Mouse (Mus musculus) macrophage (primary cell): ENCODE results near the gene 9330182O14Rik. TPM values are rescaled to one million over a fixed set of nuclear protein-coding genes. Genes with fewer than 3 reads are reported as not detected.

Experiments
- H3K27ac ChIP-seq: fragments of 350-480 bp; formaldehyde crosslinking; 2 replicates; pipeline ENCODE4 v1.9.0; 2021
- H3K36me3 ChIP-seq: fragments of 350-480 bp; formaldehyde crosslinking; 2 replicates; pipeline ENCODE4 v1.9.0; 2021; ENCODE audit errors: inconsistent target
- H3K4me3 ChIP-seq: fragments of 350-480 bp; formaldehyde crosslinking; 2 replicates; pipeline ENCODE4 v1.9.0; 2021; ENCODE audit errors: inconsistent target
- H3K79me2 ChIP-seq: fragments of 350-480 bp; formaldehyde crosslinking; 2 replicates; pipeline ENCODE4 v1.9.0; 2021; ENCODE audit errors: inconsistent target
- WGBS: methylation state at CpG from one replicate; pipeline ENCODE4 v1.1.7; 2026; ENCODE audit warnings: inconsistent platforms; ENCODE audit not compliant: missing documents; 5-methylcytosine and 5-hydroxymethylcytosine counted together
- polyA plus RNA-seq: library from polyadenylated mRNA; stranded (reverse); fragments of 250-400 nt; gene quantifications from 3 replicates; pipeline ENCODE4 v1.2.4, GENCODE M21; 2018; ENCODE audit warnings: inconsistent platforms
- total RNA-seq, 78 experiments: library from RNA; depleted of rRNA; stranded (reverse); fragments of 250-400 nt; gene quantifications; 1 replicate in 9 of 78; 2 replicates in 24 of 78; 3 replicates in 43 of 78; 4 replicates in 2 of 78; pipeline ENCODE4 v1.2.4; 2018; ENCODE audit warnings: inconsistent platforms in 56 of 78

9330182O14Rik gene
- under 1 TPM in 1 of 26 experiments, not detected in 25; 0.65 TPM for total RNA-seq (2018; cell fraction: chromatin; rRNA removed)
- total RNA-seq (2018; cell fraction: cytosol; rRNA removed), result under 1 TPM in 5 of 26 experiments, not detected in 21; 0.03 to 0.28 (median 0.15) TPM
- under 1 TPM in 2 of 26 experiments, not detected in 24; 0.22 to 0.27 TPM for total RNA-seq (2018; cell fraction: nucleus; rRNA removed)
- 0.09 TPM in 1 of 3 replicates, not detected in the others for polyA plus RNA-seq

- H3K36me3 ChIP-seq, result no peaks in the 10 kb centered on the region
- no peak within 1 kb of the TSS for H3K27ac ChIP-seq
- 24% methylated on average over 10 of the region's 10 CpGs for WGBS
- no peaks in the 10 kb centered on the region for H3K79me2 ChIP-seq
- no peak within 1 kb of the TSS for H3K4me3 ChIP-seq
Measured at GRCm38 (mm10) chr15:40134152-40134792, at the start of gene 9330182O14Rik. TSS of gene 9330182O14Rik (plus strand) at chr15:40134365.

DNA sequence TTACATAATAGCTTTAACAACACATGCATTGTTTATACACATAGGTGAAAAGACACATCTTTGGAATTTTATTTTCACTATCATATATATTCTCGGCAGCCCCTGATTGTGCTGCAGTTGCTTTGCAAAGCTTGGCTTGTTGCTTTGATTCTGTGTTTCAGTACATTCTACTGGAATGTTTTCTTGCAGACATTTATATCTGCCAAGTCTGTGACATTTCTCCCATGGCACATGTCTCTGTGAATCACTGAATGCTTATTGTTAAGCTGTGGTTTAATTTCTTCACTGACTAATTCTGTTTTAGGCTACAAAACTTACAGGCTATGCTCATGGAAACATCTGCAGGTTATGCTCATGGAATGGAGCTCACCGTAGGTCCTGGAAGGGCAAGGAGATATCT, 30.9 kb upstream of the 9330182O14Rik start:
- no peak overlapping the region for H3K27ac ChIP-seq
- no peaks in the 10 kb centered on the region for H3K36me3 ChIP-seq
- no peak overlapping the region for H3K4me3 ChIP-seq
- 95% methylated on average over 2 of the region's 2 CpGs for WGBS
- no peaks in the 10 kb centered on the region for H3K79me2 ChIP-seq

DNA sequence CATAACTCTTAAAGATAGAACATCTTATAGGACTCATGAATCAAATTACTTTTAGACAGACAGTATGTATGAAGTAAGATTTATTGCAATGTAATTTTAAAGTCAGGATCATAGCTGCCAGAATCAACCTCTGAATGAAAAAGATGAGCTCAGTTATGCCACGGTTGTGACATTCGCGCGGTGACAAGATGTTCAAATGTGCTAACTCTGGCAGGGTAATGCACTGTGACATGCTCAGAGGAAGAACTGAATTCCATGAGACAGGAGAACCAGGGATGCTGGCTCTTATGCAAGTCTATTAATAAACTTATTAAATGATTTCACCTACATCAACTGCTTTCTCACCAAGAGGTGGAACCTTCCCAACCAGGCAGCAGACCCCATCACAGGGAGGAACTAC, 28.5 kb upstream of the 9330182O14Rik start:
- 98% methylated on average over 4 of the region's 4 CpGs for WGBS
- Histone ChIP-seq H3K36me3 (no peaks in the 10 kb centered on the region), H3K27ac (no peak overlapping the region), H3K4me3 (no peak overlapping the region), H3K79me2 (no peaks in the 10 kb centered on the region)

DNA sequence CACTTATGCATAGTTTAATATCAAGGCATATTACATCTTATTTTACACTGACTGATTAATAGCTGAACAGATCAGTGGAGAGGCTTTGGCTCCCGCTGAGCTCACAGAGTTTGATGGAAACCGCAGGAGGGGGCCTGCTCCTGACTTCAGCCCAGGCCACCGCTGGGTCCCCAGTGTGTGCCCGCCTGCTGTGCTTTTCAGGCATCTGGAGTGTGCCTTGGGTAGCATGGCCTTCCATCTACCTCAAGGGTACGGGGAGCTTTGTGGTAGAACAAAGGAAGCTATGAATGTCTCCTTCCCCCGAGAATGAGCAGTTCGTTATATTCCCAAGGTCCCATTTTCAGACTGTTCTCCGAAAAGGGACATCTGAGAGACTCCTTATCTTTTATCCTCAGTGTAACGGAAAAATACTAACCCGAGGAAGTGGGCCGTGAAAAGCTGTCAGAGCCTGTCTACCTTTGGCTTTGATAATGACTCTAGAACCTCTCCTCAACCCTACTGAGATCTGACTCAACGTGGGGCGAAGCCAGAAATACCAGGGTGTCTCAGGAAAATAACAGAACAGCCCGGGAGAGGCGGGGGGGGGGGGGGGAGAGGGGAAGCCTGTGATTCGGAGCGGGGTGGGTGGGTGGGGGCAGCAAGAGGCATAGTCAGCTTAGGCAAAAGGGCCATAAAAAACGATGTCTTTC, 20.1 kb upstream of the 9330182O14Rik start:
- no peaks in the 10 kb centered on the region for H3K79me2 ChIP-seq
- H3K4me3 ChIP-seq, result no peak overlapping the region
- no peak overlapping the region for H3K27ac ChIP-seq
- 71% methylated on average over 17 of the region's 18 CpGs for WGBS
- H3K36me3 ChIP-seq, result no peaks in the 10 kb centered on the region

- H3K4me3 ChIP-seq, result no peak overlapping the region
- H3K36me3 ChIP-seq, result no peaks in the 10 kb centered on the region
- no peaks in the 10 kb centered on the region for H3K79me2 ChIP-seq
- WGBS, result 77% methylated on average over 22 of the region's 22 CpGs
- no peak overlapping the region for H3K27ac ChIP-seq
Measured at GRCm38 (mm10) chr15:40114600-40115271, 19.4 kb upstream of the 9330182O14Rik start.

DNA sequence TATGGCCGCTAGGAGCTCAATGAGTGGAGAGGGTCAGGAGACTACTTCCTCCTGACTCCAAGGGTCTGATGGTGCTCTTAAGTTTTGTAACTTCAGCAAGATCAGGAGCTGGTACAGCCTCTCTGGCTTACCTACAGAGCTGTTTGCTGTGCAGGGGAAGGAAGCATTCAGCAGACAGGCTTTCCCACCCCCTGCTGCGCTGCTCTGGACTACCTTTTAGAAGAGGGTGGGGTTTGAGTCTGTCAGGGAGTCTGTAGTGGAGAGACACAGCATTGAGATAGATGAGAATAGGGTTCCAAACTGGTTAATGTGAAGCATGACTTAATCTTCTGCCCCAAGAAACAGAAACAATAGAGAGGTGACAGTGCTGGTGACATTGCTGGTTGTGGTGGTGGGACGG, 17.8 kb upstream of the 9330182O14Rik start:
- Histone ChIP-seq H3K27ac (no peak overlapping the region), H3K4me3 (no peak overlapping the region), H3K36me3 (no peaks in the 10 kb centered on the region), H3K79me2 (no peaks in the 10 kb centered on the region)
- WGBS, result 98% methylated on average over 3 of the region's 3 CpGs

DNA sequence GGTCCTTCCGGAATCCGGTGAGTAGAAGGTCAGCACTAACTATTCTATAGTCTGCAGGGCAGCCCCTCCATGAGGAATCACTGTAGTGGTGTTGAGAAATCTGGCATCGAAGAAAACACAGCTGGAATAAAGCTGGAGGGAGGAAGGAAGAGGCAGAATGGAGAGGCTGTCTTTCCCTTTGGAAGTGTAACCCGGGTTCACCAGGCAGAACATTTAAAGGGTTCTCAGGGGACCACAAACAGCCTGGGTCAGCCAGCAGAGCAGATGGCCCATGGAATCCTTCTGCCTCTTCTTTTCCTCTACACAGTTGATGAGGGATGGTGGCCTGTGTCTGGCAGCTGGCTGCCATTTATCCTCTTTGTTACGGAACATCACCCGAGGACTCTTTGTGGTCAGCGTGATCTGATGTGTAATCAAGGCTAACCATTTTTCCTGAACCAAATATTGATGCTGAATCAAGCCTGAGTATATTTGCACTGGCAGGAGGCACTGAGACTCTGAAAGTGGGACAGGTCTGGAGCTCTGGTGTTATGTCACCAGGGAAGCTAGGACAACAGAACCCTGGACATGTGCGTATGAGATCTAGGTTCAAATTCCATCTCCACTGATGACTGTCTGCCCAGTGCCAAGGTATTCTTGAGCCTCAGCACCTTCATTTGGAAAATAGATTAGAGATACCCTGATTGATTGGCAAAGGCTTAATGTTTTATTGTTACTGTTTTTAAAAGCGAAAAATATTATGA, 9.8 kb upstream of the 9330182O14Rik start:
- Histone ChIP-seq H3K27ac (no peak overlapping the region), H3K79me2 (no peaks in the 10 kb centered on the region), H3K36me3 (no peaks in the 10 kb centered on the region), H3K4me3 (no peak overlapping the region)
- 83% methylated on average over 9 of the region's 9 CpGs for WGBS

- H3K27ac ChIP-seq, result no peak overlapping the region
- 92% methylated on average over 5 of the region's 5 CpGs for WGBS
- H3K4me3 ChIP-seq, result no peak overlapping the region
- H3K36me3 ChIP-seq, result no peaks in the 10 kb centered on the region
- H3K79me2 ChIP-seq, result no peaks in the 10 kb centered on the region
Measured at GRCm38 (mm10) chr15:40129496-40129895, 4.7 kb upstream of the 9330182O14Rik start.

DNA sequence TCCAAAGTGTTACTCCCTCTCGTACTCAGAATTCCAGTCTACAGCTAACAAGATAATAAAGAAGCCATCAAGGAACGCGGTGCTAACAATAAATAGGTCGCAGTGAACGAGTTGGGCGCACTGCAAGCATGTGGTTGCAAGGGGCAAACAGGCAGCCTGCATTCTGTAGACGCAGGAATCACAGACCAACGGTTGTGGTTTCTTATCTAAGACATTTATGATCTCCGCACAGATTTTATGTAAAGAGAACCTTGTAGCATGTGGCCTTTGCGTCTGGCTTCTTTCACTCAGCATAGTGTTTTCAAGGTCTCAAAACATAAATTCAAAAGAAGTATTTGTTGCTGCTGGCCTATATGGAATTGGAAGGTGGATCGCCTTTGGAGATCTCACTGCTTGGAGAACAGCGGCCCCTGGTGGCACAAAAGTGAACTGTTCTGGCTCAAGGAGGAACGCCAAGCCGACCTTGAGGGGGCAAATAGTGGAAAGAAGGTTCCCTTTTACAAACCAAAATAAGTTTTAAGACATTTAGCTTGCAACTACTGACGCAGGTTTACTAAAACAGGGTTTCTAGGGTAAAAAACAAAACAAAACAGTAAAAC, 3.2 kb upstream of the 9330182O14Rik start:
- 19% methylated on average over 15 of the region's 15 CpGs for WGBS
- Histone ChIP-seq H3K79me2 (no peaks in the 10 kb centered on the region), H3K4me3 (no peak overlapping the region), H3K27ac (no peak overlapping the region), H3K36me3 (no peaks in the 10 kb centered on the region)

GRCm38 (mm10) chr15:40132408-40132807, 1.8 kb upstream of the 9330182O14Rik start:
- Histone ChIP-seq H3K27ac (no peak overlapping the region), H3K4me3 (no peak overlapping the region), H3K36me3 (no peaks in the 10 kb centered on the region), H3K79me2 (no peaks in the 10 kb centered on the region)
- WGBS, result 86% methylated on average over 4 of the region's 4 CpGs

- Histone ChIP-seq H3K79me2 (no peaks in the 10 kb centered on the region), H3K27ac (no peak overlapping the region), H3K4me3 (no peak overlapping the region), H3K36me3 (no peaks in the 10 kb centered on the region)
- whole genome bisulfite sequencing, result 46% methylated on average over 7 of the region's 7 CpGs
Measured at GRCm38 (mm10) chr15:40144221-40144620, 10.1 kb downstream of the 9330182O14Rik start.

DNA sequence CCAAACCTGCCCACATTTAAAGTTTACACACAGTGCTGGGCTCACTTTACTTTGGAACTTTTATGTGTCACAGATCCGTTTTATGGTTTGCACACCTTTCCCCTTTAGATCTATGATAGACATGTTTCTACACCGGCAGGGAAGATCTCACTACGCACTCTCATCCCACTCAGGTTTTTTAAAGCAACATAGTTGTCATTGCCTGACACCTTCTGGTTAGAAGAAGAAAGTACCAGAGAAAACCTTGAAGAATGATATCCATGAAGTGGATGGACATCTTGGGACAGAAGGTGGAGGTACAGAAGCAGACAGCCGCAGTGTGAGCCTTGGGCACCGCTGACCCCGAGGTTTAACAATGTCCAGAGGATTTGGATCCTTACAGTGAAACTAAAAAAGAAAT, 23.5 kb downstream of the 9330182O14Rik start:
- 82% methylated on average over 6 of the region's 6 CpGs for WGBS
- Histone ChIP-seq H3K27ac (no peak overlapping the region), H3K79me2 (no peaks in the 10 kb centered on the region), H3K36me3 (no peaks in the 10 kb centered on the region), H3K4me3 (no peak overlapping the region)

GRCm38 (mm10) chr15:40166560-40167275, 32.6 kb downstream of the 9330182O14Rik start:
- WGBS, result 17% methylated on average over 9 of the region's 9 CpGs
- Histone ChIP-seq H3K36me3 (no peaks in the 10 kb centered on the region), H3K79me2 (no peaks in the 10 kb centered on the region), H3K27ac (no peak overlapping the region), H3K4me3 (no peak overlapping the region)
